Mouse (Mus musculus) retina, embryonic 14.5 days (tissue): Measurements from ENCODE around the gene Pik3cb.

Experiments
- DNase-seq: peaks from one replicate; pipeline ENCODE4 v3.0.0-alpha.2; 2015; ENCODE audit warnings: low spot score

Pik3cb gene

GRCm38 (mm10) chr9:99140063-99140882 lies at the start of gene Pik3cb:
Gene Pik3cb (minus strand): TSS chr9:99140621.
- DNase-seq, result peak; percentile 91

- DNase-seq, result no peak
These were observed 42.7 kb upstream of the Pik3cb start for GRCm38 (mm10) chr9:99183043-99183670.

GRCm38 (mm10) chr9:99182121-99182520 lies 41.7 kb upstream of the Pik3cb start:
- DNase-seq, result no peak

GRCm38 (mm10) chr9:99180272-99180671 lies 39.9 kb upstream of the Pik3cb start:
- DNase-seq, result no peak

- DNase-seq, result no peak
These were observed 38.3 kb upstream of the Pik3cb start for GRCm38 (mm10) chr9:99178736-99179135.

GRCm38 (mm10) chr9:99175774-99176173 lies 35.4 kb upstream of the Pik3cb start:
- DNase-seq, result no peak

GRCm38 (mm10) chr9:99172811-99173210 lies 32.4 kb upstream of the Pik3cb start:
- DNase-seq, result no peak

- peak; percentile 8 for DNase-seq
These were observed 30.8 kb upstream of the Pik3cb start for GRCm38 (mm10) chr9:99171186-99171585.

GRCm38 (mm10) chr9:99169029-99169428 lies 28.6 kb upstream of the Pik3cb start:
- DNase-seq, result no peak

- DNase-seq, result no peak
These were observed 26.5 kb upstream of the Pik3cb start for GRCm38 (mm10) chr9:99166946-99167345.

- no peak for DNase-seq
These were observed 25.5 kb upstream of the Pik3cb start for GRCm38 (mm10) chr9:99165956-99166355.

GRCm38 (mm10) chr9:99164664-99165226 lies 24.3 kb upstream of the Pik3cb start:
- no peak for DNase-seq

GRCm38 (mm10) chr9:99164148-99164503 lies 23.7 kb upstream of the Pik3cb start:
- DNase-seq, result no peak

GRCm38 (mm10) chr9:99163420-99164147 lies 23.2 kb upstream of the Pik3cb start:
- peak; percentile 55 for DNase-seq

GRCm38 (mm10) chr9:99162839-99163238 lies 22.4 kb upstream of the Pik3cb start:
- no peak for DNase-seq

- DNase-seq, result no peak
These were observed 20.4 kb upstream of the Pik3cb start for GRCm38 (mm10) chr9:99160780-99161179.

- no peak for DNase-seq
These were observed 19.5 kb upstream of the Pik3cb start for GRCm38 (mm10) chr9:99159932-99160331.

GRCm38 (mm10) chr9:99158708-99159107 lies 18.3 kb upstream of the Pik3cb start:
- no peak for DNase-seq

- DNase-seq, result no peak
These were observed 17.8 kb upstream of the Pik3cb start for GRCm38 (mm10) chr9:99158203-99158632.

- DNase-seq, result no peak
These were observed 13.2 kb upstream of the Pik3cb start for GRCm38 (mm10) chr9:99153655-99154054.

- DNase-seq, result no peak
These were observed 12.5 kb upstream of the Pik3cb start for GRCm38 (mm10) chr9:99152699-99153490.
